ENCODE assay signal across 8 mouse cellular contexts in the genomic region with DNA sequence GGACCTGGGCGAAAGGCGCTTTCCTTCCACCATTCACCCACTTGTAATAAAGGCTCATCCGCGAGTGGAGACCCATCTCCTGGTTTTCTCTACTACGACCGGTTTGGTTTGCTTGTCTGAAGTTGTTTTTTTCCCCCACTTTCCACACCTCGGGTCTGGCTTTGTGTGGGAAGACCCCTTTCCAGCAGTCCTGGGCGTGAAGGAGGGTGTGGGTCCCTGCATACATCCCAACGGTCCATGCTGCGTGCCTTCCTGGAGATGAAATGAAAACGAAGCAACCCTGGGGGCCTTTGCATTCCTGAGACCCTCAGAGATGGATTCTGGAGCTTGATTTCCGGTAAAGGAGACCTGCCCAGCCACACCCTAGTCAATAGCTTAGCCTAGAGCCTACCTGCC. TPM values are rescaled to one million over a fixed set of nuclear protein-coding genes. Genes with fewer than 3 reads are reported as not detected.
A peak's percentile ranks its signal among the peaks of the same experiment; 100 is the strongest.
DNase-seq lines count a peak whose midpoint lies in the region; ATAC-seq lines count a peak whose summit lies in the region.

No protein-coding gene starts in this region.

- peak overlapping the region; percentile 62 for H3K4me2 ChIP-seq in kidney, embryonic 14.5 days (replicated peaks; ENCODE audit: low read depth, low read length)

- DNase-seq in kidney, adult 18-20 months: no peak
- DNase-seq in adipocyte (ENCODE audit: low spot score): peak; percentile 41
- no peak for DNase-seq in hindbrain, embryonic 10.5 days (ENCODE audit: low spot score)
- no peak for DNase-seq in midbrain, embryonic 10.5 days (ENCODE audit: low spot score)
- DNase-seq in gastrocnemius, adult 8-10 months (ENCODE audit: low spot score in 2 of 2): no peak
- DNase-seq in cerebellum, adult 11 months: no peak

- no peak for ATAC-seq in kidney, embryonic 14.5 days (ENCODE audit: low FRiP score, low TSS enrichment)
- no peak for ATAC-seq in megakaryocyte-erythroid progenitor cell, adult 5-6 weeks (replicated peaks; ENCODE audit: low FRiP score, low TSS enrichment, poor library complexity, severe bottlenecking)

- H3K4me1 ChIP-seq in kidney, embryonic 14.5 days (ENCODE audit: control insufficient read depth, insufficient read depth, low read length): peaks cover 17% of the 10 kb centered on the region
- H3K4me1 ChIP-seq in hindbrain, embryonic 10.5 days (replicated peaks): peaks cover 36% of the 10 kb centered on the region
- peaks cover 39% of the 10 kb centered on the region for H3K4me1 ChIP-seq in midbrain, embryonic 10.5 days

- WGBS in kidney, embryonic 14.5 days: 0% methylated on average over 12 of the region's 12 CpGs
- under 1% methylated on average over 12 of the region's 12 CpGs for WGBS in hindbrain, embryonic 10.5 days
- 0% methylated on average over 12 of the region's 12 CpGs for WGBS in midbrain, embryonic 10.5 days

- peak overlapping the region; percentile 88 for H3K4me3 ChIP-seq in kidney, embryonic 14.5 days (ENCODE audit: low read length)
- H3K4me3 ChIP-seq in hindbrain, embryonic 10.5 days: peak overlapping the region; percentile 69
- H3K4me3 ChIP-seq in midbrain, embryonic 10.5 days: peak overlapping the region; percentile 92

- no peaks in the 10 kb centered on the region for H3K9me3 ChIP-seq in kidney, embryonic 14.5 days (ENCODE audit: control insufficient read depth, low read length)
- H3K9me3 ChIP-seq in hindbrain, embryonic 10.5 days: no peaks in the 10 kb centered on the region
- H3K9me3 ChIP-seq in midbrain, embryonic 10.5 days (replicated peaks): no peaks in the 10 kb centered on the region

- peaks cover 22% of the 10 kb centered on the region for H3K36me3 ChIP-seq in kidney, embryonic 14.5 days (ENCODE audit: control insufficient read depth, insufficient read depth, low read length)
- H3K36me3 ChIP-seq in hindbrain, embryonic 10.5 days: peaks cover 34% of the 10 kb centered on the region
- peaks cover 34% of the 10 kb centered on the region for H3K36me3 ChIP-seq in midbrain, embryonic 10.5 days

- peak overlapping the region; percentile 100 for H3K27ac ChIP-seq in kidney, embryonic 14.5 days (ENCODE audit: low read depth, low read length)
- H3K27ac ChIP-seq in hindbrain, embryonic 10.5 days: peak overlapping the region; percentile 100
- H3K27ac ChIP-seq in midbrain, embryonic 10.5 days (replicated peaks): peak overlapping the region; percentile 99

- H3K27me3 ChIP-seq in kidney, embryonic 14.5 days (ENCODE audit: control insufficient read depth, insufficient read depth, low read length): no peaks in the 10 kb centered on the region
- no peaks in the 10 kb centered on the region for H3K27me3 ChIP-seq in hindbrain, embryonic 10.5 days (ENCODE audit: insufficient read depth, poor library complexity, severe bottlenecking)
- H3K27me3 ChIP-seq in midbrain, embryonic 10.5 days (ENCODE audit: low read depth, poor library complexity, severe bottlenecking): no peaks in the 10 kb centered on the region

- peak overlapping the region; percentile 97 for H3K9ac ChIP-seq in kidney, embryonic 14.5 days (ENCODE audit: low read depth, low read length)

RNA-seq across cellular contexts. Expression of gene Ywhah, which starts 0.8 kb away (rescaled TPM):
- polyA plus RNA-seq in kidney, embryonic 14.5 days (2014; fragmentation: Nextera tagmentation; extraction: Ambion mirVana): 286 and 318 TPM in 2 replicates
- polyA plus RNA-seq in hindbrain, embryonic 10.5 days (2016; fragmentation: Nextera tagmentation; extraction: Ambion mirVana): 430 and 455 TPM in 2 replicates
- 457 and 467 TPM in 2 replicates for polyA plus RNA-seq in midbrain, embryonic 10.5 days (2016; fragmentation: Nextera tagmentation; extraction: Ambion mirVana)
- 10 to 100 TPM; 41.2 to 58.3 (median 44.9) TPM for total RNA-seq in gastrocnemius, adult 8-10 months (2022)
- 240 and 310 TPM in 2 replicates for total RNA-seq in megakaryocyte-erythroid progenitor cell, adult 5-6 weeks (2014; fragmentation: Nextera tagmentation)
- 135 and 160 TPM in 2 replicates for total RNA-seq in megakaryocyte-erythroid progenitor cell, adult 5-6 weeks (2017)
